Mouse (Mus musculus): ENCODE measurements at regions not wholly inside any gene's neighbourhood (a gene's known extent, or its start where the extent isn't known, plus 50 kb on each side); places are given as distances from the start of the nearest gene placed in this dataset.

- peak overlapping the region; percentile 15 for H3K27ac ChIP-seq (ENCODE audit: insufficient read depth, low read length)
- H3K9me3 ChIP-seq (replicated peaks; ENCODE audit: control insufficient read depth, insufficient read depth, low read length, poor library complexity, severe bottlenecking) = no peaks in the 10 kb centered on the region
- no peak overlapping the region for H3K9ac ChIP-seq (ENCODE audit: low read depth, poor library complexity, severe bottlenecking)
- no peaks in the 10 kb centered on the region for H3K27me3 ChIP-seq (ENCODE audit: control insufficient read depth, insufficient read depth, low read length, poor library complexity, severe bottlenecking)
- TF ChIP-seq POLR2A (IDR thresholded peaks at IDR 0.05; ENCODE audit: insufficient read depth, low read length) = no peak
- TF ChIP-seq EP300 (IDR thresholded peaks at IDR 0.05; ENCODE audit: insufficient read depth, low read depth, low read length) = peak; percentile 67; the same call in 1 of the 2 replicates
- no peak overlapping the region for H3K4me3 ChIP-seq (ENCODE audit: low read depth, low read length)
- H3K4me1 ChIP-seq (ENCODE audit: control insufficient read depth, insufficient read depth, low read length) = peaks cover 6% of the 10 kb centered on the region
- H3K36me3 ChIP-seq (ENCODE audit: control insufficient read depth, insufficient read depth, low read length, poor library complexity, severe bottlenecking) = no peaks in the 10 kb centered on the region
Measured at GRCm38 (mm10) chr3:41423630-41424029, 131.9 kb upstream of the Jade1 start.

- H3K36me3 ChIP-seq (ENCODE audit: control insufficient read depth, insufficient read depth, low read length, poor library complexity, severe bottlenecking) = 0 out of 2 replicates have a peak, but pooled peaks cover 2% of the 10 kb centered on the region
Measured at GRCm38 (mm10) chr3:41422615-41423579, 132.6 kb upstream of the Jade1 start.

GRCm38 (mm10) chr3:41413771-41414170 lies 141.8 kb upstream of the Jade1 start:
- H3K27ac ChIP-seq (ENCODE audit: insufficient read depth, low read length) = no peak overlapping the region
- TF ChIP-seq POLR2A (IDR thresholded peaks at IDR 0.05; ENCODE audit: insufficient read depth, low read length) (no peak), EP300 (IDR thresholded peaks at IDR 0.05; ENCODE audit: insufficient read depth, low read depth, low read length) (no peak), CTCF (IDR thresholded peaks at IDR 0.05; ENCODE audit: low read depth, low read length) (no peak)
- 0 out of 2 replicates have a peak, but pooled peaks cover 2% of the 10 kb centered on the region for H3K36me3 ChIP-seq (ENCODE audit: control insufficient read depth, insufficient read depth, low read length, poor library complexity, severe bottlenecking)
- peaks cover 2% of the 10 kb centered on the region for H3K4me1 ChIP-seq (ENCODE audit: control insufficient read depth, insufficient read depth, low read length)
- H3K9me3 ChIP-seq (replicated peaks; ENCODE audit: control insufficient read depth, insufficient read depth, low read length, poor library complexity, severe bottlenecking) = no peaks in the 10 kb centered on the region
- H3K27me3 ChIP-seq (ENCODE audit: control insufficient read depth, insufficient read depth, low read length, poor library complexity, severe bottlenecking) = no peaks in the 10 kb centered on the region
- H3K4me3 ChIP-seq (ENCODE audit: low read depth, low read length) = no peak overlapping the region
- no peak overlapping the region for H3K9ac ChIP-seq (ENCODE audit: low read depth, poor library complexity, severe bottlenecking)

More at GRCm38 (mm10) chr3:41422615-41423579, 132.6 kb upstream of the Jade1 start:
- 0 out of 2 replicates have a peak overlapping the region, but pooled peaks have one; percentile 32 for H3K27ac ChIP-seq (ENCODE audit: insufficient read depth, low read length)
- TF ChIP-seq EP300 (IDR thresholded peaks at IDR 0.05; ENCODE audit: insufficient read depth, low read depth, low read length) (peak; percentile 50; the same call in 1 of the 2 replicates), CTCF (IDR thresholded peaks at IDR 0.05; ENCODE audit: low read depth, low read length) (no peak)
- H3K4me1 ChIP-seq (ENCODE audit: control insufficient read depth, insufficient read depth, low read length) = peaks cover 6% of the 10 kb centered on the region
- no peaks in the 10 kb centered on the region for H3K27me3 ChIP-seq (ENCODE audit: control insufficient read depth, insufficient read depth, low read length, poor library complexity, severe bottlenecking)
- no peak overlapping the region for H3K4me3 ChIP-seq (ENCODE audit: low read depth, low read length)
- no peak overlapping the region for H3K9ac ChIP-seq (ENCODE audit: low read depth, poor library complexity, severe bottlenecking)
- H3K9me3 ChIP-seq (replicated peaks; ENCODE audit: control insufficient read depth, insufficient read depth, low read length, poor library complexity, severe bottlenecking) = no peaks in the 10 kb centered on the region

GRCm38 (mm10) chr3:41412698-41413097 lies 142.8 kb upstream of the Jade1 start:
- H3K36me3 ChIP-seq (ENCODE audit: control insufficient read depth, insufficient read depth, low read length, poor library complexity, severe bottlenecking) = no peaks in the 10 kb centered on the region
- TF ChIP-seq CTCF (IDR thresholded peaks at IDR 0.05; ENCODE audit: low read depth, low read length) = no peak
- no peak for TF ChIP-seq POLR2A (IDR thresholded peaks at IDR 0.05; ENCODE audit: insufficient read depth, low read length)
- TF ChIP-seq EP300 (IDR thresholded peaks at IDR 0.05; ENCODE audit: insufficient read depth, low read depth, low read length) = no peak
- peak overlapping the region; percentile 2; the same call in 1 of the 2 replicates for H3K27ac ChIP-seq (ENCODE audit: insufficient read depth, low read length)

GRCm38 (mm10) chr3:41408821-41409737 lies 146.5 kb upstream of the Jade1 start:
- TF ChIP-seq EP300 (IDR thresholded peaks at IDR 0.05; ENCODE audit: insufficient read depth, low read depth, low read length) (no peak), POLR2A (IDR thresholded peaks at IDR 0.05; ENCODE audit: insufficient read depth, low read length) (no peak), CTCF (IDR thresholded peaks at IDR 0.05; ENCODE audit: low read depth, low read length) (no peak)
- Histone ChIP-seq H3K4me1 (ENCODE audit: control insufficient read depth, insufficient read depth, low read length) (peaks cover 2% of the 10 kb centered on the region), H3K27me3 (ENCODE audit: control insufficient read depth, insufficient read depth, low read length, poor library complexity, severe bottlenecking) (no peaks in the 10 kb centered on the region), H3K9me3 (replicated peaks; ENCODE audit: control insufficient read depth, insufficient read depth, low read length, poor library complexity, severe bottlenecking) (no peaks in the 10 kb centered on the region), H3K36me3 (ENCODE audit: control insufficient read depth, insufficient read depth, low read length, poor library complexity, severe bottlenecking) (no peaks in the 10 kb centered on the region), H3K27ac (ENCODE audit: insufficient read depth, low read length) (no peak overlapping the region), H3K4me3 (ENCODE audit: low read depth, low read length) (no peak overlapping the region), H3K9ac (ENCODE audit: low read depth, poor library complexity, severe bottlenecking) (no peak overlapping the region)

More at GRCm38 (mm10) chr3:41412698-41413097, 142.8 kb upstream of the Jade1 start:
- no peaks in the 10 kb centered on the region for H3K27me3 ChIP-seq (ENCODE audit: control insufficient read depth, insufficient read depth, low read length, poor library complexity, severe bottlenecking)
- no peak overlapping the region for H3K4me3 ChIP-seq (ENCODE audit: low read depth, low read length)
- H3K9me3 ChIP-seq (replicated peaks; ENCODE audit: control insufficient read depth, insufficient read depth, low read length, poor library complexity, severe bottlenecking) = no peaks in the 10 kb centered on the region
- peaks cover 2% of the 10 kb centered on the region for H3K4me1 ChIP-seq (ENCODE audit: control insufficient read depth, insufficient read depth, low read length)
- no peak overlapping the region for H3K9ac ChIP-seq (ENCODE audit: low read depth, poor library complexity, severe bottlenecking)
